Mouse (Mus musculus): ENCODE measurements around the gene Iqsec1. TPM values are rescaled to one million over a fixed set of nuclear protein-coding genes. Genes with fewer than 3 reads are reported as not detected.
A peak's percentile ranks its signal among the peaks of the same experiment; 100 is the strongest.

The Iqsec1 gene
- polyA plus RNA-seq, 1 experiment from 2014 or later: 17.9 TPM

- H3K27me3 ChIP-seq (replicated peaks): 0 out of 2 replicates have a peak, but pooled peaks cover 3% of the 10 kb centered on the region
- peaks cover 30% of the 10 kb centered on the region for H3K4me1 ChIP-seq
- H3K9me3 ChIP-seq: no peaks in the 10 kb centered on the region
- no peak overlapping the region for H3K9ac ChIP-seq
- 72% methylated on average over 3 of the region's 3 CpGs for WGBS
- no peaks in the 10 kb centered on the region for H3K36me3 ChIP-seq
- H3K27ac ChIP-seq: no peak overlapping the region
- H3K4me3 ChIP-seq: no peak overlapping the region
- H3K4me2 ChIP-seq (replicated peaks): peak overlapping the region; percentile 24; the same call in 1 of the 2 replicates
- no peak for ATAC-seq (ENCODE audit: low FRiP score, low read depth)
Measured at GRCm38 (mm10) chr6:90808134-90808533, 180.4 kb downstream of the Iqsec1 start.

- Histone ChIP-seq H3K9ac (no peak overlapping the region), H3K4me1 (peaks cover 30% of the 10 kb centered on the region), H3K4me3 (no peak overlapping the region), H3K27me3 (replicated peaks) (0 out of 2 replicates have a peak, but pooled peaks cover 3% of the 10 kb centered on the region), H3K4me2 (replicated peaks) (no peak overlapping the region), H3K36me3 (no peaks in the 10 kb centered on the region), H3K27ac (no peak overlapping the region), H3K9me3 (no peaks in the 10 kb centered on the region)
- ATAC-seq (ENCODE audit: low FRiP score, low read depth): no peak
- WGBS: 64% methylated on average over 2 of the region's 2 CpGs
Measured at GRCm38 (mm10) chr6:90807581-90807980, 180.9 kb downstream of the Iqsec1 start.

- H3K4me1 ChIP-seq: peaks cover 30% of the 10 kb centered on the region
- no peak overlapping the region for H3K4me3 ChIP-seq
- 75% methylated on average over 1 of the region's 1 CpGs for WGBS
- H3K27me3 ChIP-seq (replicated peaks): 0 out of 2 replicates have a peak, but pooled peaks cover 3% of the 10 kb centered on the region
- no peak overlapping the region for H3K4me2 ChIP-seq (replicated peaks)
- H3K36me3 ChIP-seq: no peaks in the 10 kb centered on the region
- no peak overlapping the region for H3K27ac ChIP-seq
- ATAC-seq (ENCODE audit: low FRiP score, low read depth): no peak
- H3K9ac ChIP-seq: no peak overlapping the region
- H3K9me3 ChIP-seq: no peaks in the 10 kb centered on the region
Measured at GRCm38 (mm10) chr6:90806743-90807142, 181.7 kb downstream of the Iqsec1 start.

- Histone ChIP-seq H3K9ac (no peak overlapping the region), H3K4me1 (peaks cover 25% of the 10 kb centered on the region), H3K27me3 (replicated peaks) (0 out of 2 replicates have a peak, but pooled peaks cover 3% of the 10 kb centered on the region), H3K27ac (no peak overlapping the region), H3K4me2 (replicated peaks) (no peak overlapping the region), H3K9me3 (no peaks in the 10 kb centered on the region), H3K4me3 (no peak overlapping the region), H3K36me3 (no peaks in the 10 kb centered on the region)
- 78% methylated on average over 2 of the region's 2 CpGs for WGBS
- no peak for ATAC-seq (ENCODE audit: low FRiP score, low read depth)
Measured at GRCm38 (mm10) chr6:90805101-90805500, 183.4 kb downstream of the Iqsec1 start.

- Histone ChIP-seq H3K9ac (no peak overlapping the region), H3K4me3 (no peak overlapping the region), H3K4me1 (peaks cover 21% of the 10 kb centered on the region), H3K9me3 (no peaks in the 10 kb centered on the region), H3K4me2 (replicated peaks) (no peak overlapping the region), H3K36me3 (no peaks in the 10 kb centered on the region), H3K27ac (no peak overlapping the region), H3K27me3 (replicated peaks) (0 out of 2 replicates have a peak, but pooled peaks cover 3% of the 10 kb centered on the region)
- no peak for ATAC-seq (ENCODE audit: low FRiP score, low read depth)
Measured at GRCm38 (mm10) chr6:90804646-90805045, 183.8 kb downstream of the Iqsec1 start.

- Histone ChIP-seq H3K4me2 (replicated peaks) (no peak overlapping the region), H3K9ac (no peak overlapping the region), H3K9me3 (no peaks in the 10 kb centered on the region), H3K4me1 (0 out of 2 replicates have a peak, but pooled peaks cover under 1% of the 10 kb centered on the region), H3K27ac (no peak overlapping the region), H3K36me3 (no peaks in the 10 kb centered on the region), H3K4me3 (no peak overlapping the region), H3K27me3 (replicated peaks) (no peaks in the 10 kb centered on the region)
- ATAC-seq (ENCODE audit: low FRiP score, low read depth): no peak
- 77% methylated on average over 8 of the region's 8 CpGs for WGBS
Measured at GRCm38 (mm10) chr6:90802604-90803003, 185.9 kb downstream of the Iqsec1 start.

GRCm38 (mm10) chr6:90802058-90802457, 186.4 kb downstream of the Iqsec1 start:
- WGBS: 63% methylated on average over 3 of the region's 3 CpGs
- no peak overlapping the region for H3K27ac ChIP-seq
- H3K36me3 ChIP-seq: no peaks in the 10 kb centered on the region
- H3K9me3 ChIP-seq: no peaks in the 10 kb centered on the region
- no peak overlapping the region for H3K4me3 ChIP-seq
- H3K4me1 ChIP-seq: no peaks in the 10 kb centered on the region
- H3K4me2 ChIP-seq (replicated peaks): no peak overlapping the region
- H3K9ac ChIP-seq: no peak overlapping the region
- ATAC-seq (ENCODE audit: low FRiP score, low read depth): no peak
- H3K27me3 ChIP-seq (replicated peaks): no peaks in the 10 kb centered on the region

- no peaks in the 10 kb centered on the region for H3K36me3 ChIP-seq
- no peaks in the 10 kb centered on the region for H3K9me3 ChIP-seq
- no peaks in the 10 kb centered on the region for H3K27me3 ChIP-seq (replicated peaks)
- 85% methylated on average over 2 of the region's 2 CpGs for WGBS
- H3K9ac ChIP-seq: no peak overlapping the region
- ATAC-seq (ENCODE audit: low FRiP score, low read depth): no peak
- no peak overlapping the region for H3K4me2 ChIP-seq (replicated peaks)
- no peak overlapping the region for H3K27ac ChIP-seq
- H3K4me1 ChIP-seq: no peaks in the 10 kb centered on the region
- no peak overlapping the region for H3K4me3 ChIP-seq
Measured at GRCm38 (mm10) chr6:90800825-90801224, 187.7 kb downstream of the Iqsec1 start.

- Histone ChIP-seq H3K9me3 (no peaks in the 10 kb centered on the region), H3K4me3 (no peak overlapping the region), H3K4me2 (replicated peaks) (no peak overlapping the region), H3K4me1 (no peaks in the 10 kb centered on the region), H3K27me3 (replicated peaks) (no peaks in the 10 kb centered on the region), H3K36me3 (no peaks in the 10 kb centered on the region), H3K27ac (no peak overlapping the region), H3K9ac (no peak overlapping the region)
- 83% methylated on average over 1 of the region's 1 CpGs for WGBS
- no peak for ATAC-seq (ENCODE audit: low FRiP score, low read depth)
Measured at GRCm38 (mm10) chr6:90799116-90799515, 189.4 kb downstream of the Iqsec1 start.

GRCm38 (mm10) chr6:90798201-90798600, 190.3 kb downstream of the Iqsec1 start:
- no peak overlapping the region for H3K4me3 ChIP-seq

GRCm38 (mm10) chr6:90796902-90797596, 191.4 kb downstream of the Iqsec1 start:
- no peak overlapping the region for H3K9ac ChIP-seq
- no peak overlapping the region for H3K4me2 ChIP-seq (replicated peaks)
- H3K27ac ChIP-seq: no peak overlapping the region
- no peaks in the 10 kb centered on the region for H3K36me3 ChIP-seq
- H3K4me1 ChIP-seq: no peaks in the 10 kb centered on the region
- no peaks in the 10 kb centered on the region for H3K9me3 ChIP-seq
- WGBS: 91% methylated on average over 2 of the region's 2 CpGs
- no peaks in the 10 kb centered on the region for H3K27me3 ChIP-seq (replicated peaks)
- no peak for ATAC-seq (ENCODE audit: low FRiP score, low read depth)
- no peak overlapping the region for H3K4me3 ChIP-seq

More at GRCm38 (mm10) chr6:90798201-90798600, 190.3 kb downstream of the Iqsec1 start:
- Histone ChIP-seq H3K9me3 (no peaks in the 10 kb centered on the region), H3K4me1 (no peaks in the 10 kb centered on the region), H3K36me3 (no peaks in the 10 kb centered on the region), H3K4me2 (replicated peaks) (no peak overlapping the region), H3K27ac (no peak overlapping the region), H3K27me3 (replicated peaks) (no peaks in the 10 kb centered on the region), H3K9ac (no peak overlapping the region)
- ATAC-seq (ENCODE audit: low FRiP score, low read depth): no peak

GRCm38 (mm10) chr6:90790901-90791300, 197.6 kb downstream of the Iqsec1 start:
- ATAC-seq (ENCODE audit: low FRiP score, low read depth): no peak

GRCm38 (mm10) chr6:90789520-90789919, 199.0 kb downstream of the Iqsec1 start:
- Histone ChIP-seq H3K4me1 (peaks cover 20% of the 10 kb centered on the region), H3K27ac (no peak overlapping the region), H3K9me3 (no peaks in the 10 kb centered on the region), H3K27me3 (replicated peaks) (no peaks in the 10 kb centered on the region), H3K9ac (no peak overlapping the region), H3K4me2 (replicated peaks) (no peak overlapping the region), H3K4me3 (no peak overlapping the region), H3K36me3 (no peaks in the 10 kb centered on the region)
- ATAC-seq (ENCODE audit: low FRiP score, low read depth): no peak
- WGBS: 82% methylated on average over 5 of the region's 5 CpGs

More at GRCm38 (mm10) chr6:90790901-90791300, 197.6 kb downstream of the Iqsec1 start:
- H3K4me3 ChIP-seq: no peak overlapping the region
- H3K4me1 ChIP-seq: peaks cover 13% of the 10 kb centered on the region
- no peak overlapping the region for H3K4me2 ChIP-seq (replicated peaks)
- H3K27ac ChIP-seq: no peak overlapping the region
- no peaks in the 10 kb centered on the region for H3K9me3 ChIP-seq
- no peaks in the 10 kb centered on the region for H3K36me3 ChIP-seq
- H3K27me3 ChIP-seq (replicated peaks): no peaks in the 10 kb centered on the region
- no peak overlapping the region for H3K9ac ChIP-seq
